Comparison of ENCODE assay signal across 11 mouse cellular contexts in genomic region chr7:34720882-34721649, GRCm38 (mm10).
DNase-seq lines count a peak whose midpoint lies in the region; ATAC-seq and TF ChIP-seq lines count a peak whose summit lies in the region.
"Had no signal": no experiment of that assay in that cellular context is flagged by ENCODE, and none has a peak within 500 bp of the region (broad histone marks: within the 10 kb centered on the region; RNA-seq: fewer than 3 reads in every experiment).

No protein-coding gene starts in this region.

- WGBS in heart, embryonic 14.5 days, result 66% methylated on average over 5 of the region's 5 CpGs
- 22% methylated on average over 5 of the region's 5 CpGs for WGBS in hindbrain, embryonic 15.5 days

- no peak overlapping the region for H3K4me3 ChIP-seq in heart, embryonic 14.5 days (ENCODE audit: control insufficient read depth in 1 of 2, insufficient read depth in 1 of 2, low read depth in 1 of 2, low read length in 2 of 2)
- peak overlapping the region; percentile 54 for H3K4me3 ChIP-seq in testis, adult 2 months (ENCODE audit: control insufficient read depth, low read depth, low read length)
- H3K4me3 ChIP-seq in hindbrain, embryonic 15.5 days, result no peak overlapping the region

- TF ChIP-seq CTCF in testis, adult 2 months (IDR thresholded peaks at IDR 0.05; ENCODE audit: control insufficient read depth, insufficient read depth, insufficient replicate concordance, low read depth, low read length), result no peak

- H3K27ac ChIP-seq in heart, embryonic 14.5 days (replicated peaks in 1 of 2; ENCODE audit: control insufficient read depth in 1 of 2, insufficient read depth in 1 of 2, low read depth in 2 of 2, low read length in 2 of 2), result peak overlapping the region; percentile 35
- H3K27ac ChIP-seq in testis, adult 2 months (ENCODE audit: control insufficient read depth, insufficient read depth, low read depth, low read length), result no peak overlapping the region
- no peak overlapping the region; the same call in 1 of the 2 replicates for H3K27ac ChIP-seq in hindbrain, embryonic 15.5 days (replicated peaks)

- H3K36me3 ChIP-seq in heart, embryonic 14.5 days (ENCODE audit: control insufficient read depth, insufficient read depth, low read length), result no peaks in the 10 kb centered on the region
- H3K36me3 ChIP-seq in testis, adult 2 months (ENCODE audit: control insufficient read depth, insufficient read depth, low read length), result no peaks in the 10 kb centered on the region
- H3K36me3 ChIP-seq in hindbrain, embryonic 15.5 days, result no peaks in the 10 kb centered on the region

- H3K9ac ChIP-seq in heart, embryonic 14.5 days (ENCODE audit: low read length), result no peak overlapping the region
- H3K9ac ChIP-seq in hindbrain, embryonic 15.5 days, result no peak overlapping the region

- ATAC-seq in heart, embryonic 14.5 days (ENCODE audit: insufficient number of reproducible peaks, insufficient read depth, low FRiP score, low read depth), result no peak
- peak; percentile 17; the same call in 1 of the 2 replicates for ATAC-seq in hindbrain, embryonic 15.5 days (ENCODE audit: low FRiP score, low read depth)

- no peaks in the 10 kb centered on the region for H3K27me3 ChIP-seq in heart, embryonic 14.5 days (ENCODE audit: control insufficient read depth, insufficient read depth, low read length)
- no peaks in the 10 kb centered on the region for H3K27me3 ChIP-seq in testis, adult 2 months (ENCODE audit: control insufficient read depth, insufficient read depth, low read length)
- H3K27me3 ChIP-seq in hindbrain, embryonic 15.5 days, result no peaks in the 10 kb centered on the region

- no peak for TF ChIP-seq POLR2A in testis, adult 2 months (IDR thresholded peaks at IDR 0.05; ENCODE audit: control insufficient read depth, low read depth, low read length)

- no peak for DNase-seq in heart, postnatal 36 days
- no peak for DNase-seq in testis, postnatal 14 days (ENCODE audit: low spot score)
- no peak for DNase-seq in right cerebral cortex, postnatal 25 days
- no peak for DNase-seq in right cerebral cortex, postnatal 10 days (ENCODE audit: low spot score in 2 of 2)
- DNase-seq in right cerebral cortex, postnatal 4 days, result no peak
- DNase-seq: adrenal gland, postnatal 25 days; cerebellum, postnatal 36 days; thymus, postnatal 14 days had no signal

- peaks cover 20 to 23% of the 10 kb centered on the region in 2 experiments for H3K4me1 ChIP-seq in heart, embryonic 14.5 days (ENCODE audit: control insufficient read depth in 2 of 2, insufficient read depth in 2 of 2, low read length in 2 of 2)
- H3K4me1 ChIP-seq in testis, adult 2 months (ENCODE audit: control insufficient read depth, insufficient read depth, low read length), result no peaks in the 10 kb centered on the region; the same call in 1 of the 2 replicates
- peaks cover 37% of the 10 kb centered on the region for H3K4me1 ChIP-seq in hindbrain, embryonic 15.5 days (replicated peaks)

- H3K4me2 ChIP-seq in heart, embryonic 14.5 days (ENCODE audit: low read length), result no peak overlapping the region
- H3K4me2 ChIP-seq in hindbrain, embryonic 15.5 days, result no peak overlapping the region

- no peaks in the 10 kb centered on the region for H3K9me3 ChIP-seq in heart, embryonic 14.5 days (ENCODE audit: control insufficient read depth, low read length)
- H3K9me3 ChIP-seq in hindbrain, embryonic 15.5 days, result no peaks in the 10 kb centered on the region

- intact Hi-C loops in heart, postnatal 36 days (cut with DNase I), result no loop called here

Comparison
In these comparisons a context has a peak if more than half of its experiments do, and no peak if none do; other contexts are left out.
1. H3K27ac ChIP-seq: peak in heart, embryonic 14.5 days (2 of 2); none in testis, adult 2 months (single experiment) and hindbrain, embryonic 15.5 days (single experiment).